Mouse (Mus musculus) liver, embryonic 14.5 days (tissue): ENCODE results near the gene Six6.

Source experiments
- CTCF ChIP-seq: IDR thresholded peaks from 2 replicates; pipeline ENCODE4 v1.5.1; 2016; ENCODE audit warnings: antibody characterized with exemption, low read depth, control low read depth
- EP300 ChIP-seq: IDR thresholded peaks from 2 replicates; pipeline ENCODE4 v1.6.1; 2016; ENCODE audit warnings: antibody characterized with exemption, low read depth

DNA sequence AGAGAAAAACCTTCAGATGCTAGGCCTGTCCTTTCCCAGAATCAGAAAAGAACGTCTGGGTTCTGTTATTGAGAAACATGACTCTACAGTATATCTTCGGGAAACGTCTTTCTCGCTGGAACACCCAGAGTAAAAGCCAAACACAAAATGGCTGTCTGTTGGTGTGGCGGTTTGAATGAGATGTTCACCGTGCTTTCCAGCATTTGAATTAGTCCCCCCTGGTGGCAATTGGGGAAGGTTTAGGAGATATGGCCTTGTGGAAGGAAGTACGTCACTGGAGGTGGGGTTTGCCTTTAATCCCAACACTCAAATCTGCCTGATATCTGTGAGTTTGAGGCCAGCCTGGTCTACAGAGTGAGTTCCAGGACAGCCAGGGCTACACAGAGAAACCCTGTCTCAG, 27.8 kb downstream of the Six6 start:
- TF ChIP-seq CTCF (no peak), EP300 (no peak)
